Mouse (Mus musculus): ENCODE measurements around the gene Agpat2.

GRCm38 (mm10) chr2:26551446-26551845, 52.8 kb downstream of the Agpat2 start:
- no peak for TF ChIP-seq CTCF (IDR thresholded peaks at IDR 0.05; ENCODE audit: borderline replicate concordance, extremely low read depth, insufficient read depth, insufficient read length)
- no peak for TF ChIP-seq POLR2A (IDR thresholded peaks at IDR 0.05; ENCODE audit: borderline replicate concordance, extremely low read depth, insufficient read depth, insufficient read length, poor library complexity, severe bottlenecking)
